Mouse (Mus musculus) cerebellum, adult 2 months (tissue): ENCODE data around the gene Prima1. TPM values are rescaled to one million over a fixed set of nuclear protein-coding genes. Genes with fewer than 3 reads are reported as not detected.

Experiments used
- DNase-seq, 2 experiments: peaks; one replicate each; pipeline ENCODE4 v3.0.0; 2021
- H3K27ac ChIP-seq: fragments of 200-500 bp; 2 replicates; pipeline ENCODE4 v1.5.1; 2012; ENCODE audit warnings: low read length, control low read depth, inconsistent platforms; ENCODE audit not compliant: insufficient read depth
- H3K27me3 ChIP-seq: fragments of 200-500 bp; 2 replicates; pipeline ENCODE4 v1.6.1; 2012; ENCODE audit warnings: inconsistent platforms, mild to moderate bottlenecking, low read length, moderate library complexity; ENCODE audit not compliant: control insufficient read depth, insufficient read depth
- H3K4me1 ChIP-seq: fragments of 200-500 bp; 2 replicates; pipeline ENCODE4 v1.6.1; 2011; ENCODE audit warnings: low read length; ENCODE audit not compliant: control insufficient read depth, insufficient read depth
- H3K4me3 ChIP-seq: fragments of 200-500 bp; replicated peaks from 2 replicates; pipeline ENCODE3; 2011; ENCODE audit warnings: mild to moderate bottlenecking, low read depth, low read length, control low read depth; ENCODE audit not compliant: insufficient read depth
- CTCF ChIP-seq: fragments of 200-500 bp; IDR thresholded peaks from 2 replicates; pipeline ENCODE4 v1.5.1; 2011; ENCODE audit warnings: low read depth, mild to moderate bottlenecking, control low read depth, low read length, moderate library complexity, borderline replicate concordance; ENCODE audit not compliant: insufficient read depth
- POLR2A ChIP-seq: fragments of 200-500 bp; IDR thresholded peaks from 2 replicates; pipeline ENCODE4 v1.6.1; 2011; ENCODE audit warnings: low read length, control low read depth, borderline replicate concordance; ENCODE audit not compliant: insufficient read depth
- WGBS: fragments of 180-500 bp; shearing (Covaris S2); methylation state at CpG from one replicate; pipeline ENCODE4 v1.1.7; 2018; 5-methylcytosine and 5-hydroxymethylcytosine counted together
- polyA plus RNA-seq: library from polyadenylated mRNA; depleted of rRNA; stranded (reverse); fragments of >200 nt; gene quantifications from 2 replicates; pipeline ENCODE4 v1.2.3, GENCODE M21; 2012

The Prima1 gene
- polyA plus RNA-seq, 1 experiment: 13.8 TPM

DNA sequence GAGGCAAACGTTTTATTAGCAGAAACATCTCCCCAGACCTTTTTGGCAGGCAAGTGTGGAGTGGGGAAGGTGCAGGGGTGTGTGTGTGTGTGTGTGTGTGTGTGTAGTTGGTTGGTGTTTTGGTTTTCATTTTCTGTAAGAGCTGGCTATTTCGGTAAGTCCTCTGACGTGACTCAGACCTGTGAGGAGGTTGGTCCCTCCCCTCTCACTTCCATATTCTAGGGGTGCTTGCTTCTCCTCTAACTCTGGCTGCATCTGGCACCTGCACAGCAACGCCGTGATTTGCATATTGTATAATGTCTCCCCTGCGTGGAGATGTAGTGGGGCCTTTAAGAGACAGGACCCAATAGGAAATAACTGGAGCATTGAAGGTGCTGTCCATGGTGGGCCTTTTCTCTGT is 31.1 kb upstream of the Prima1 start:
- Histone ChIP-seq H3K27me3 (no peaks in the 10 kb centered on the region), H3K4me3 (no peak overlapping the region), H3K27ac (no peak overlapping the region), H3K4me1 (no peaks in the 10 kb centered on the region)
- WGBS: 58% methylated on average over 6 of the region's 6 CpGs
- TF ChIP-seq CTCF: no peak
- TF ChIP-seq POLR2A: no peak
- no peak for DNase-seq

GRCm38 (mm10) chr12:103272176-103272575 is 30.2 kb upstream of the Prima1 start:
- H3K4me3 ChIP-seq: no peak overlapping the region
- no peak overlapping the region for H3K27ac ChIP-seq
- H3K4me1 ChIP-seq: no peaks in the 10 kb centered on the region
- TF ChIP-seq CTCF: no peak
- TF ChIP-seq POLR2A: no peak
- no peaks in the 10 kb centered on the region for H3K27me3 ChIP-seq
- 93% methylated on average over 3 of the region's 3 CpGs for WGBS
- DNase-seq: no peak

GRCm38 (mm10) chr12:103266605-103267004 is 24.7 kb upstream of the Prima1 start:
- no peak overlapping the region for H3K4me3 ChIP-seq
- H3K4me1 ChIP-seq: no peaks in the 10 kb centered on the region
- WGBS: 24% methylated on average over 3 of the region's 3 CpGs
- no peak overlapping the region for H3K27ac ChIP-seq
- no peak for DNase-seq
- H3K27me3 ChIP-seq: no peaks in the 10 kb centered on the region
- TF ChIP-seq CTCF (no peak), POLR2A (no peak)

DNA sequence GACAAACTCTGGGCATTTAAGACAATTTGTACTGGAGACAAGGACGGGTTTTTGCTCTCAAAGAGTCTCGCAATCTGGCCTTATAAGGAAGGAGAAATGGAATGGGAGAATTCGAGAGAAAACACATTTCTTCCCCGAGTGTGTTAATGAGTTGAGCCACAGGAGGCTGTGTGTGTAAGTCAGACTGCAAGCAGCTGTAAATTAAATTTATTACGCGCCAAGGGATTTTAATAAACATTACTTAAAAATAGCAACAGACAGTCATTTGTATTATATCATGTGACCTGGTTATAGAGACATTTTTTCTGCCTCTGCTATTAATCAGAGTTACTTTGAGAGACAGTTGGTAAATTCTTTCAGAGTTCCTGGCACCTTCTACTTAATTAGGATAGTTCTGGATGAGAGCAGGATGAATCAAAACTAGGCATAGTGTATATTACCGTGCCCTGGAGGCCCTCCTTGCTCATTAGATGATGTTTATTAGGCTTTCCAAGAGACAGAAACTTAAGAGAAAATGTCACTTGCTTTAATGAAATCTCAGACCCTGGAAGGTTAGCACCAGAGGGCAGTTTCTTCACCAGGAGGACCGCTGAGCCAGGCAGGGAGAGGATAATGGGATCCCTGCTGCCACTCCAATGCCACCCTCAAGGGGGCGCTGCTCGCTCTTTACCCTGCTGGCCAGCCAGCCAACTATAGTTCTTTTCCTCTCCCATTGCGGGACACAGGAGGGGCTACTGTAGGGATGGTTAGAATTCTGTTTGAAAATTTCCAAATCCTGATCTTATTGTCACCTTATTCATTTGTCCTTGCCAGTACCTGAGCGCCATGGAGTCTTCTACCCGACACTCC is 20.3 kb upstream of the Prima1 start:
- WGBS: 60% methylated on average over 13 of the region's 13 CpGs
- Histone ChIP-seq H3K4me1 (no peaks in the 10 kb centered on the region), H3K4me3 (no peak overlapping the region), H3K27ac (no peak overlapping the region), H3K27me3 (no peaks in the 10 kb centered on the region)
- DNase-seq: no peak
- TF ChIP-seq CTCF: no peak

GRCm38 (mm10) chr12:103252901-103253434 is 11.0 kb upstream of the Prima1 start:
- Histone ChIP-seq H3K4me3 (no peak overlapping the region), H3K27me3 (no peaks in the 10 kb centered on the region; the same call in 1 of the 2 replicates), H3K4me1 (no peaks in the 10 kb centered on the region; the same call in 1 of the 2 replicates), H3K27ac (no peak overlapping the region)
- DNase-seq: no peak
- WGBS: 37% methylated on average over 8 of the region's 8 CpGs
- TF ChIP-seq POLR2A (no peak), CTCF (no peak)

DNA sequence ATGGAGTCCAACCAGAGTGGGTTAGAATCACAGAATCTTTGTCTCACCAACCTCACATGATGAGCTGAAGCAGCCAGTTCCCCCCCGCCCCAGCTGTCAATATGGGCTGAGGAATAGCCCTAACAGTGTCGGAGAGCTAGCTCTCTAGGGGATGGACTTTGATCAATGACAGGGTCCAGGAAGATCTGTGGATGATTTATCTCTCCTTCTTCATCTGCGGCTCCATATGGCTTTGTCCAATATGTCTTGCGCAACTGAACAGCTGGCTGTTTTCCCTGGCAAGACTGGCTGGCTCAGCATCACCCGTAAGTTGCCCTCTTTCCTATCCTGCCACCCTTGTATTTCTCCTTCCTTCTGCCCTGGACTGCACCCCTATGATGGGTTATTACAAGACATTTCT is 9.2 kb upstream of the Prima1 start:
- DNase-seq: no peak
- Histone ChIP-seq H3K4me3 (no peak overlapping the region), H3K27ac (no peak overlapping the region), H3K27me3 (no peaks in the 10 kb centered on the region; the same call in 1 of the 2 replicates), H3K4me1 (no peaks in the 10 kb centered on the region; the same call in 1 of the 2 replicates)
- TF ChIP-seq CTCF (no peak), POLR2A (no peak)
- 48% methylated on average over 5 of the region's 5 CpGs for WGBS

DNA sequence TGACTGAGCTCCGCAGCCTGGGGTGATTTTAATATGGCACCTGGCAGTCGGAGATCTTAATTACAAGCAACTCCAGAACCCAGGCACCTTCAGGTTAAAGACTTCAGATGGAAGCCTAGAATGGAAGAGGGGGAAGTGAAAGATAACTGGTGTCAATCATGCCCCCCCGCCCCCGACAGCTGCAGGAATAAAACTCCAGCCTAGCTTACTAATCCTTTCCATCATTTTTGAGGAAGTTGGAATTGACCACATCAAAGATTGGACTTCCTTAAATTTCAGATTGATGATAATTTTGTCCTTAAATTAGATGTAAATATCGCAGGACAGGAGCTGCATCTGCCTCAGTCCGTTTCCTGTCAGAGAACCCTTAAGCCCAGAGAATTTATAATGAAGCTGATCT is 8.4 kb upstream of the Prima1 start:
- no peak overlapping the region for H3K4me3 ChIP-seq
- H3K27me3 ChIP-seq: no peaks in the 10 kb centered on the region; the same call in 1 of the 2 replicates
- DNase-seq: no peak
- H3K27ac ChIP-seq: no peak overlapping the region
- H3K4me1 ChIP-seq: no peaks in the 10 kb centered on the region; the same call in 1 of the 2 replicates
- TF ChIP-seq POLR2A (no peak), CTCF (no peak)
- WGBS: 82% methylated on average over 6 of the region's 6 CpGs

DNA sequence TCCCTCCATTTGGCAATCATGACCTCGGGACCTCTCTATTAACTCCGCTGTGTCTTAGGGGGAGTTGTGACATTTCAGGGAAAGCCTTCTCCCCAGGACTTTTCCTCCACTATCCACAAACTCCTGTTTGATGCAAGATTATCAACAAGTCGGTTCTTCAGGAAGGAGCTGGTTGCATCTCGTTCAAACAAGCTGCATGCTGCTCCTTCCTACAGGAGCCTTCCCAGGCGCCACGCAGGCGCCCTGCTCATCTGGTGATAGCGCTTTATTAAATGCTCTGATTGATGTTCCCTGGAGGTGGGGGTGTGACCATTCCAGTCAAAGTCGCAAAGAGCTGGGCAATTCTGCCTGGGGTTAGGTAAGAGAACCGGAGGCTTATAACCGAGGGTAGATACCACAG is 1.1 kb upstream of the Prima1 start:
- H3K4me1 ChIP-seq: no peaks in the 10 kb centered on the region; the same call in 1 of the 2 replicates
- H3K27me3 ChIP-seq: peaks cover 3% of the 10 kb centered on the region; the same call in 1 of the 2 replicates
- no peak overlapping the region for H3K27ac ChIP-seq
- TF ChIP-seq CTCF (no peak), POLR2A (no peak)
- no peak for DNase-seq
- 28% methylated on average over 11 of the region's 11 CpGs for WGBS
- no peak overlapping the region for H3K4me3 ChIP-seq
